Mouse (Mus musculus): ENCODE data around the gene Litaf. TPM values are rescaled to one million over a fixed set of nuclear protein-coding genes. Genes with fewer than 3 reads are reported as not detected.
"Not testable (repeated sequence)": the region's sequence is repeated elsewhere in the genome, so short reads cannot be mapped to it uniquely, and the experiment has no call there.

The Litaf gene
- polyA plus RNA-seq, 1 experiment, result 17.6 TPM

- Histone ChIP-seq H3K27ac (replicated peaks; ENCODE audit: low read depth, low read length) (no peak overlapping the region), H3K4me3 (ENCODE audit: insufficient read depth, low read depth, low read length) (no peak overlapping the region), H3K4me1 (ENCODE audit: control insufficient read depth, insufficient read depth, insufficient read length, low read length) (peaks cover 42% of the 10 kb centered on the region)
Measured at GRCm38 (mm10) chr16:10974037-10974446, 91.9 kb downstream of the Litaf start.

DNA sequence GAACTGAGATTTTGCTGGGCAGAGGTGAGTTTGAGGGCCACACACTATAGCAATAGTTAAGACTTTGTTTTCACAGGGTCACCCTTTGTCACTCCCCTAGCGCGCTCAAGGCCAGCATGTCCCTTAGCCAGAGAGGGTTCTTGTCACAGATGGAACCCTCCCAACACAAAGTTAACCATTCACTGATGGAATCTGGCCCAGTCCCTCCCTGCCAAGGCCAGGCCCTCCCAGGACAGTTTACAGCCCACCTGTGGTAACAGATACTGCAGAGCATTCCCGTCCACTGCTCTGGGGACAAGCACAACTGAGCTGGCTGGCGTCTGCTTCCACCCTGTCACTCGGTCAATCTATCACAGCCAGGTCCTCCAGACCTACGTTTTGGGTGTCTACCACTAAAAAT, 93.7 kb downstream of the Litaf start:
- H3K27ac ChIP-seq (replicated peaks; ENCODE audit: low read depth, low read length), result no peak overlapping the region
- no peak overlapping the region for H3K4me3 ChIP-seq (ENCODE audit: insufficient read depth, low read depth, low read length)
- peaks cover 29% of the 10 kb centered on the region for H3K4me1 ChIP-seq (ENCODE audit: control insufficient read depth, insufficient read depth, insufficient read length, low read length)

DNA sequence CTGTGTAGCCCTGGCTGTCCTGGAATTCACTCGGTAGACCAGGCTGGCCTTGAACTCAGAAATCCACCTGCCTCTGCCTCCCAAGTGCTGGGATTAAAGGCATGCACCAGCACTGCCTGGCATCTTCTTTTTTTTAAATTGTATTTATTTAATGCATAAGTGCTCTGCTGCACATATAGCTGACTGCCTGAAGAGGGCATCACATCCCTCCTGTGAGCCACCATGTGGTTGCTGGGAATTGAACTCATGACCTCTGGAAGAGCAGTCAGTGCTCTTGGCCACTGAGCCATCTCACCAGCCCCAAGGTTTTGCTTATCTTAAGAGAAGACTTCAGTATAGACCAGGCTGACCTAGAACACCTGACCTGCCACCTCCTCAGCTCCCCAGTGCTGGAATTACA, 96.0 kb downstream of the Litaf start:
- H3K27ac ChIP-seq (replicated peaks; ENCODE audit: low read depth, low read length); H3K4me3 ChIP-seq (ENCODE audit: insufficient read depth, low read depth, low read length): not testable (repeated sequence)
- peaks cover 10% of the 10 kb centered on the region for H3K4me1 ChIP-seq (ENCODE audit: control insufficient read depth, insufficient read depth, insufficient read length, low read length)

GRCm38 (mm10) chr16:10969342-10969741, 96.6 kb downstream of the Litaf start:
- H3K4me1 ChIP-seq (ENCODE audit: control insufficient read depth, insufficient read depth, insufficient read length, low read length), result peaks cover 7% of the 10 kb centered on the region
- no peak overlapping the region for H3K4me3 ChIP-seq (ENCODE audit: insufficient read depth, low read depth, low read length)
- H3K27ac ChIP-seq (replicated peaks; ENCODE audit: low read depth, low read length), result 0 out of 2 replicates have a peak overlapping the region, but pooled peaks have one; percentile 3

DNA sequence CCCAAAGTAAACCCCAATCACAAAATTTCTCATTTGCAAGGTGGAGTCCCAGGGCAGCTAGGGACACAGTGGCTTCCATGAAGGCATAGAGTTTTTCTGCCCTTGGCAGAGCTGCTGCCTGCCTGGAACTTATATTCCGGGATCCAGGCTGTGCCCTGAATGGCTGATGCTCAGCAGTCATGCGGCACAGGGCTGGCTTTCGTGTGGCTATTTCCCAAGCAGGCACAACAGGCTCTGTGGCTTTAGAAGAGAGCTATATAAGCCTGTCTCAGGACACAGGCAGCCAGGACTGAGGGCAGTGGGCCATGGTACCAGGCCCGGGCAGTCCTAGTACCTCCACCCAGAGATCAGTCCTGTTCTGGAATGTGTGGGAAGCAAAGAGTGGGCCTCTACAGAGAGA, 97.7 kb downstream of the Litaf start:
- peaks cover 4% of the 10 kb centered on the region; the same call in 1 of the 2 replicates for H3K4me1 ChIP-seq (ENCODE audit: control insufficient read depth, insufficient read depth, insufficient read length, low read length)
- H3K27ac ChIP-seq (replicated peaks; ENCODE audit: low read depth, low read length), result no peak overlapping the region
- no peak overlapping the region for H3K4me3 ChIP-seq (ENCODE audit: insufficient read depth, low read depth, low read length)

DNA sequence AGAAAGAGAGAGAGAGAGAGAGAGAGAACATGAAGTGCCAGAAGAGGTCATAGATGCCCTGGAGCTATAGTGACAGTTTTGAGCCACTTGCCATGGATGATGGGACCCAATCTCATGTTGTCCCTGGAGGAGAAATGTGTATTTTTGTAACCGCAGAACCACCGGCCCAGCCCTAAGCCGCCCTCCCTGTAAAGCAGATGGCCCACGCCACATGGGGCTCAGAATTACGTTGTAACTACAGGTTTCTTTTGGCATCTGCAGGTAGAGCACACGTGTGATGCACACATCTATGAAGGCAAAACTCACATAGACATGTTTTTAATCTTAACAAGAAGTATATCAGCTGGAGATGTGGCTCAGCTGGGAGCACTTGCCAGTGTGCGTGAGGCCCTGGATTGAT, 98.2 kb downstream of the Litaf start:
- H3K4me3 ChIP-seq (ENCODE audit: insufficient read depth, low read depth, low read length), result no peak overlapping the region
- H3K27ac ChIP-seq (replicated peaks; ENCODE audit: low read depth, low read length), result no peak overlapping the region
- H3K4me1 ChIP-seq (ENCODE audit: control insufficient read depth, insufficient read depth, insufficient read length, low read length), result peaks cover 4% of the 10 kb centered on the region; the same call in 1 of the 2 replicates

DNA sequence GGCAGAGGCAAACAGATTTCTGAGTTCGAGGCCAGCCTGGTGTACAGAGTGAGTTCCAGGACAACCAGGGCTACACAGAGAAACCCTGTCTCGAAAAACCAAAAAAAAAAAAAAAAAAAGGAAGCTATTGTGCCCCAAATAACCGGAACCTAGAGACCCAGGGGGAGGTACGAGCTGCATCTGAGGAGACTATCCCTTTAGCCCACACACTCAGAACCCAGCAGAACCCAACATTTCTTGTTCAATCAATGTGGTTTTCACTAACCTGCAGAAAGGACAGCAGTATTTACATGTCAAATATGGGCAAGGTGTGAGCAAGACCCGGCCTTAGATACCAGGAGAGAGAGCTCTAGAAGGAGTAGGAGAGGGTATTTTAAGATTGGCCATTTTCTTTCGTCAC, 98.9 kb downstream of the Litaf start:
- no peak overlapping the region for H3K27ac ChIP-seq (replicated peaks; ENCODE audit: low read depth, low read length)
- H3K4me1 ChIP-seq (ENCODE audit: control insufficient read depth, insufficient read depth, insufficient read length, low read length), result peaks cover 4% of the 10 kb centered on the region; the same call in 1 of the 2 replicates
- no peak overlapping the region for H3K4me3 ChIP-seq (ENCODE audit: insufficient read depth, low read depth, low read length)

- Histone ChIP-seq H3K4me1 (ENCODE audit: control insufficient read depth, insufficient read depth, insufficient read length, low read length) (no peaks in the 10 kb centered on the region; the same call in 1 of the 2 replicates), H3K27ac (replicated peaks; ENCODE audit: low read depth, low read length) (no peak overlapping the region), H3K4me3 (ENCODE audit: insufficient read depth, low read depth, low read length) (no peak overlapping the region)
Measured at GRCm38 (mm10) chr16:10965034-10965433, 100.9 kb downstream of the Litaf start.

- Histone ChIP-seq H3K27ac (replicated peaks; ENCODE audit: low read depth, low read length) (no peak overlapping the region), H3K4me1 (ENCODE audit: control insufficient read depth, insufficient read depth, insufficient read length, low read length) (no peaks in the 10 kb centered on the region), H3K4me3 (ENCODE audit: insufficient read depth, low read depth, low read length) (no peak overlapping the region)
Measured at GRCm38 (mm10) chr16:10960916-10961315, 105.0 kb downstream of the Litaf start.

- Histone ChIP-seq H3K27ac (replicated peaks; ENCODE audit: low read depth, low read length) (no peak overlapping the region), H3K4me3 (ENCODE audit: insufficient read depth, low read depth, low read length) (no peak overlapping the region), H3K4me1 (ENCODE audit: control insufficient read depth, insufficient read depth, insufficient read length, low read length) (no peaks in the 10 kb centered on the region)
Measured at GRCm38 (mm10) chr16:10958763-10959440, 107.1 kb downstream of the Litaf start.

DNA sequence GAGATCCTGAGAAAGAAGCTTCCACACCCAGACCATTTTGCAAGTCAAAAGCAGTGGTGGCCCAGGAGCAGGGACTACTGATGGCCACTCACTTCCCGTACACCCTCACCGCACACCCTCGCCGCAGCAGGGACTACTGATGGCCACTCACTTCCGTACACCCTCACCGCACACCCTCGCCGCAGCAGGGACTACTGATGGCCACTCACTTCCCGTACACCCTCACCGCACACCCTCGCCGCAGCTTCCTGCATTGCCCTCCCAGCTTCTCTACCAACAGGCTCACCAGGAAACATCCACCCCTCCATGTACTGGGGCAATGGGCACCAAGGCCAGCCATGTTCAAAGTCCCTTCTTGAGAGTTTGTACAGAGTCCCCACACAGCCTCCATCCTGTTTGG, 107.7 kb downstream of the Litaf start:
- H3K27ac ChIP-seq (replicated peaks; ENCODE audit: low read depth, low read length); H3K4me1 ChIP-seq (ENCODE audit: control insufficient read depth, insufficient read depth, insufficient read length, low read length); H3K4me3 ChIP-seq (ENCODE audit: insufficient read depth, low read depth, low read length): not testable (repeated sequence)

- H3K4me1 ChIP-seq (ENCODE audit: control insufficient read depth, insufficient read depth, insufficient read length, low read length), result no peaks in the 10 kb centered on the region
- H3K4me3 ChIP-seq (ENCODE audit: insufficient read depth, low read depth, low read length), result no peak overlapping the region
- no peak overlapping the region for H3K27ac ChIP-seq (replicated peaks; ENCODE audit: low read depth, low read length)
Measured at GRCm38 (mm10) chr16:10957794-10958193, 108.2 kb downstream of the Litaf start.

DNA sequence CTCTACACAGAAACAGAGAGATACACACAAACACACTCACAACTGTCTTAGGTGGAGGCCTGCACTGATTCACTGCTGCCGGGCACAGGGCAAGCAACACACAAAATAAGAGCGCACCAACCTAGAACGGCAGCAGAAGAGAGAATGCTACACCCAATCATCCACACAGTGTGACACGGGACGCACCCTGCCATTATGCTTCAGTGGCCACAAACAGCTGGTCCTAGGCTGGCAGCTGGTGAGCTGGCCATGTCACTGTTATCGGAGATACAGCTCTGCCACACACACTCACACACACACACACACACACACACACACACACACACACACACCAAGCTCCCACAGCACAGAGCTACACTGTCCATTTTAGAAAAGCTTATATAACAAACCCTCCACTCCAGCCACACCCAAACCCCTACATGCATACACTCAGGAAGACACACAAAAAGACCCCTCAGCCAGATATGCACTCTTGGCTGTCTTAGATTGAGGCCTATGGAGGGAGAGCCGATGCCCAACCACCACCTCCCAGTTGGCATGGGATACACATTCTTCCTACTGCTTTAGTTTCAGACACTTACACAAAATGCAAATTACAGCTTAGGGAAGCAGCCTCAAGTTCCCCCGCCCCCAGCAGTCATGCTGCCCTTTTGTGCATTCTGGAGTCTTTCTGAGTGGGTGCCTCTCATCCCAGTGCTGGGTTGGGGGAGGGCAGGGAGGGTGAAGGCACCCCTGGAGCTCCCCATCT, 108.8 kb downstream of the Litaf start:
- Histone ChIP-seq H3K4me1 (ENCODE audit: control insufficient read depth, insufficient read depth, insufficient read length, low read length) (no peaks in the 10 kb centered on the region), H3K4me3 (ENCODE audit: insufficient read depth, low read depth, low read length) (no peak overlapping the region), H3K27ac (replicated peaks; ENCODE audit: low read depth, low read length) (no peak overlapping the region)

- Histone ChIP-seq H3K27ac (replicated peaks; ENCODE audit: low read depth, low read length) (no peak overlapping the region), H3K4me1 (ENCODE audit: control insufficient read depth, insufficient read depth, insufficient read length, low read length) (no peaks in the 10 kb centered on the region; the same call in 1 of the 2 replicates), H3K4me3 (ENCODE audit: insufficient read depth, low read depth, low read length) (no peak overlapping the region)
Measured at GRCm38 (mm10) chr16:10955078-10955477, 110.9 kb downstream of the Litaf start.

GRCm38 (mm10) chr16:10952881-10953280, 113.1 kb downstream of the Litaf start:
- H3K4me3 ChIP-seq (ENCODE audit: insufficient read depth, low read depth, low read length), result no peak overlapping the region
- H3K4me1 ChIP-seq (ENCODE audit: control insufficient read depth, insufficient read depth, insufficient read length, low read length), result no peaks in the 10 kb centered on the region; the same call in 1 of the 2 replicates
- no peak overlapping the region for H3K27ac ChIP-seq (replicated peaks; ENCODE audit: low read depth, low read length)

DNA sequence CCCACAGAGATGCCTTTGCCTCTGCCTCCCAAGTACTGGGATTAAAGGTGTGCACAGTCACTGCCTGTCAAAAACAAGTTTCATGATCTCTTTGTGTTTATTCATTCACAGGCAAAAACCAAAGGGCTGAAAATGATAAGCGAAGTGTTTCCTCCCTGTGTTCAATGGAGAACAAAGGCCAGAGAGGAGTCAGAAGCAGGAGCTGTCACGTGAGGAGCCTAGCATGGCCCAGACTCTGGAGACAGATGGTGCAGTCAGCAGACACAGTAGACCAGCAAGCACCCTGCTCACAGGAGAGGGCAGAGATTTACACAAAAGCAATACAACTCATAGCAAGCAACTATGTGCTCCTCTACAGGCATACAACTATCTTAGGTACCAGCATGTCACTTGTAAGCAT, 113.9 kb downstream of the Litaf start:
- no peak overlapping the region for H3K27ac ChIP-seq (replicated peaks; ENCODE audit: low read depth, low read length)

More for the DNA sequence above, 113.9 kb downstream of the Litaf start:
- no peak overlapping the region for H3K4me3 ChIP-seq (ENCODE audit: insufficient read depth, low read depth, low read length)
- no peaks in the 10 kb centered on the region; the same call in 1 of the 2 replicates for H3K4me1 ChIP-seq (ENCODE audit: control insufficient read depth, insufficient read depth, insufficient read length, low read length)

Measured in brown adipose tissue, adult 24 weeks (tissue).